Mouse (Mus musculus) cortical plate, adult 2 months (tissue): ENCODE data around the gene Ptprn2.

Source experiments
- CTCF ChIP-seq: fragments of 200-500 bp; IDR thresholded peaks from 2 replicates; pipeline ENCODE4 v1.5.1; 2011; ENCODE audit warnings: mild to moderate bottlenecking, control low read depth, low read length; ENCODE audit not compliant: insufficient read depth; ENCODE audit errors: extremely low read depth
- POLR2A ChIP-seq: fragments of 200-500 bp; IDR thresholded peaks from 2 replicates; pipeline ENCODE4 v1.6.1; 2011; ENCODE audit warnings: mild to moderate bottlenecking, low read length, control low read depth; ENCODE audit not compliant: insufficient read depth; ENCODE audit errors: extremely low read depth

DNA sequence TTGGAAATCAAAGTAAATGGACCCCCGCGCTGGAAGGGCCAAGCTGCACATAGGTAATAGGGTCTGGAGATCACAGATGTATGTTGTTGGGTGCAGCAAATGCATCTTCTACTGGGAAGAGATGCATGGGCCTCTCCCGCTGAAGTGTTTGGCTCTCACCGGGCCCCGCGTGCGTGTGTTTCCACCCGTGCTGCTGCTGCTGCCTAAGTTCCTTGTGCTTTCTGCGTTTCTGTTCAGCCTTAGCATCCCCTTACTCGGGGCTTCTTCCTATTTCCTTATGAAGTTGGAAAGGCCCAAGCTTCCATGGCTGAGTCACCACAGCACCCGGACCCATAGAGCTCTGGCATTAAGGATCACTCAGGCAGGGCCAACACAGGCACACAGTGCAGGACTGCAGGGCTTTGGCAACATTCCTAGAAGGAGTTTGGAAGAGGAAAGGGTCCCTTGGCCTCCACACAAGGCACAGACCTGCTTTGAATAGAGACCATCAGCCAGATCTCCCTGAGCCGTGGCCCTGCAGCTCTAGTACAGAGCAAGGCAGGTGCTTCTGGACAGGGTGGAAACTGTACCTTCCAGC is 772.5 kb downstream of the Ptprn2 start:
- no peak for TF ChIP-seq CTCF
- TF ChIP-seq POLR2A = no peak
